Mouse (Mus musculus) duodenum, adult 2 months (tissue): Measurements from ENCODE around the gene Vgll1. TPM values are rescaled to one million over a fixed set of nuclear protein-coding genes. Genes with fewer than 3 reads are reported as not detected.

Experiments
- polyA plus RNA-seq: library from polyadenylated mRNA; depleted of rRNA; stranded (reverse); fragments of >200 nt; gene quantifications from 2 replicates; pipeline ENCODE4 v1.2.3, GENCODE M21; 2012; ENCODE audit warnings: low replicate concordance; rRNA removed

Gene Vgll1
- polyA plus RNA-seq: not detected in 2 replicates

GRCm38 (mm10) chrX:57087806-57088205 is at the start of gene Vgll1:
Gene Vgll1 (plus strand): TSS chrX:57088106.

GRCm38 (mm10) chrX:57042774-57043173 is 45.1 kb upstream of the Vgll1 start, which contains the start of gene Brs3:
Gene Brs3 (plus strand): TSS chrX:57043074.

GRCm38 (mm10) chrX:57053174-57053992 is 34.5 kb upstream of the Vgll1 start, which contains the start of gene Htatsf1:
Gene Htatsf1 (plus strand): TSS chrX:57053583.

Other genes with a start within 250 kb of the Vgll1 start
- gene Adgrg4, start 217.9 kb upstream of the Vgll1 start, polyA plus RNA-seq: 0.07 and 0.15 TPM in 2 replicates
- not detected in 2 replicates for gene Brs3, start 45.0 kb upstream of the Vgll1 start, polyA plus RNA-seq
- 11.3 and 11.5 TPM in 2 replicates for gene Htatsf1, start 34.5 kb upstream of the Vgll1 start, polyA plus RNA-seq
- gene Cd40lg, start 124.0 kb downstream of the Vgll1 start, polyA plus RNA-seq: 0.07 TPM in 1 of 2 replicates, not detected in the other